ENCODE assay signal across 14 mouse cellular contexts in the genomic region with DNA sequence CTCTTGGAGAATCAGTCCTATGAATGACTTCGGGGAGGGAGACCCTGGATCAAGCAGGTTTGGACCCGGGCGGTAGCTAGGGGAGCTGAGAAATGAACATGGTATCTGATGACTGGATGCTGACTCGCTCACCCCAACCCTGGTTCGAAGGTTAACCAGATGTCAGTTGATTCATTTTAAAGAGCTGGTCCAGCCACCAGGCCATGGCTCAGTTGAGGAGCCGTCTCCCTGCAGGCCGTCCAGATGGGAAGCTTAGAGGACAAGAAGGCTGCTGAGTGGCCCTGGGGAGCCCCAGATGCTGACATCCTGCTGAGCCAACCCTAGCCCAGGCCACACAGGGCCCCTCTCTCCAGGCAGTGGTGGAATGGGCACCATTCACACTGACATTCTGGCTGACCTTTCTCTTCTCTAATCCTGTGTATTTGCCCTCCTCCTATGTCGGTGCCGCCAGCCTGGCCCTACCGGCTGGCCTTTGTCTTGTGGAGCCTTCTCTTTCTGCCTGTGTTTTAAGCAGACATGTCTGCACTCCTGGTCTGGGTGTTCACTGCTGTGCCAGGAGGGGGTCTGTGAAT. TPM values are rescaled to one million over a fixed set of nuclear protein-coding genes. Genes with fewer than 3 reads are reported as not detected.
DNase-seq lines count a peak whose midpoint lies in the region; ATAC-seq lines count a peak whose summit lies in the region.
"Had no signal": no experiment of that assay in that cellular context is flagged by ENCODE, and none has a peak within 500 bp of the region (broad histone marks: within the 10 kb centered on the region; RNA-seq: fewer than 3 reads in every experiment).

No protein-coding gene starts in this region.

- H3K4me1 ChIP-seq in hindbrain, embryonic 10.5 days (replicated peaks), result peaks cover 33% of the 10 kb centered on the region
- H3K4me1 ChIP-seq in hindbrain, embryonic 14.5 days (replicated peaks; ENCODE audit: control insufficient read depth, insufficient read depth, low read length), result peaks cover 3% of the 10 kb centered on the region; the same call in 1 of the 2 replicates

- no peak overlapping the region for H3K4me3 ChIP-seq in hindbrain, embryonic 10.5 days
- H3K4me3 ChIP-seq in hindbrain, embryonic 14.5 days (replicated peaks; ENCODE audit: low read length), result no peak overlapping the region
- H3K4me3 ChIP-seq: limb, embryonic 15.5 days; lung, embryonic 15.5 days had no signal

- WGBS in hindbrain, embryonic 10.5 days, result 70% methylated on average over 10 of the region's 10 CpGs
- 63% methylated on average over 10 of the region's 10 CpGs for WGBS in hindbrain, embryonic 14.5 days

- no peak for ATAC-seq in hindbrain, embryonic 14.5 days (ENCODE audit: low FRiP score)
- ATAC-seq: intestine, embryonic 16.5 days had no signal

- peaks cover 17% of the 10 kb centered on the region for H3K27me3 ChIP-seq in hindbrain, embryonic 10.5 days (ENCODE audit: insufficient read depth, poor library complexity, severe bottlenecking)
- no peaks in the 10 kb centered on the region for H3K27me3 ChIP-seq in hindbrain, embryonic 14.5 days (ENCODE audit: control insufficient read depth, insufficient read depth, low read length)
- H3K27me3 ChIP-seq: limb, embryonic 15.5 days; lung, embryonic 15.5 days had no signal

- no peak overlapping the region for H3K9ac ChIP-seq in hindbrain, embryonic 14.5 days
- H3K9ac ChIP-seq: limb, embryonic 15.5 days; lung, embryonic 15.5 days had no signal

- H3K4me2 ChIP-seq in hindbrain, embryonic 14.5 days (replicated peaks), result no peak overlapping the region
- H3K4me2 ChIP-seq: limb, embryonic 15.5 days; lung, embryonic 15.5 days had no signal

- H3K9me3 ChIP-seq in hindbrain, embryonic 10.5 days, result peaks cover 11% of the 10 kb centered on the region
- H3K9me3 ChIP-seq in hindbrain, embryonic 14.5 days (ENCODE audit: control insufficient read depth, low read length), result no peaks in the 10 kb centered on the region
- H3K9me3 ChIP-seq: limb, embryonic 15.5 days; lung, embryonic 15.5 days had no signal

- DNase-seq in cerebellum, postnatal 10 days, result peak; percentile 38 to 47
- DNase-seq in cerebellum, adult 8-10 months, result no peak
- DNase-seq in hindbrain, embryonic 10.5 days (ENCODE audit: low spot score), result no peak
- no peak for DNase-seq in hindbrain, embryonic 14.5 days (ENCODE audit: low spot score)
- peak; percentile 79 for DNase-seq in 3134 (ENCODE audit: extremely low read depth, insufficient read length, low spot score)
- DNase-seq in NIH3T3 (ENCODE audit: low read depth), result peak; percentile 72
- DNase-seq in ovary, postnatal 10 days (ENCODE audit: low spot score), result no peak
- DNase-seq in kidney, adult 18-20 months, result no peak
- DNase-seq: kidney, postnatal 4 days; spleen, adult 18-20 months had no signal

- H3K36me3 ChIP-seq in hindbrain, embryonic 10.5 days, result peaks cover 9% of the 10 kb centered on the region; the same call in 1 of the 2 replicates
- H3K36me3 ChIP-seq in hindbrain, embryonic 14.5 days (replicated peaks; ENCODE audit: control insufficient read depth, insufficient read depth), result no peaks in the 10 kb centered on the region
- H3K36me3 ChIP-seq: limb, embryonic 15.5 days; lung, embryonic 15.5 days had no signal

- H3K27ac ChIP-seq in hindbrain, embryonic 10.5 days, result peak overlapping the region; percentile 62
- H3K27ac ChIP-seq in hindbrain, embryonic 14.5 days, result no peak overlapping the region
- H3K27ac ChIP-seq: limb, embryonic 15.5 days; lung, embryonic 15.5 days; stomach, postnatal 0 days had no signal

RNA-seq across cellular contexts. Expression of gene Aar2, which starts 59.7 kb away (rescaled TPM):
- 45.9 and 50.2 TPM in 2 replicates for polyA plus RNA-seq in hindbrain, embryonic 10.5 days (2016; fragmentation: Nextera tagmentation; extraction: Ambion mirVana)
- 53.5 and 55.0 TPM in 2 replicates for polyA plus RNA-seq in hindbrain, embryonic 14.5 days (2014; fragmentation: Nextera tagmentation; extraction: Ambion mirVana)

Comparison
In these comparisons a context has a peak if more than half of its experiments do, and no peak if none do; other contexts are left out.
1. DNase-seq: peak in cerebellum, postnatal 10 days (2 of 2), 3134 (single experiment) and NIH3T3 (single experiment); none in cerebellum, adult 8-10 months (single experiment), hindbrain, embryonic 10.5 days (single experiment), hindbrain, embryonic 14.5 days (single experiment), ovary, postnatal 10 days (single experiment) and kidney, adult 18-20 months (single experiment).